Mouse (Mus musculus) olfactory bulb, adult 2 months (tissue): Measurements from ENCODE around the gene Rreb1.

Experiments
- CTCF ChIP-seq: fragments of 200-500 bp; IDR thresholded peaks from 2 replicates; pipeline ENCODE4 v1.5.1; 2012; ENCODE audit warnings: low read depth, mild to moderate bottlenecking, low read length, moderate library complexity; ENCODE audit not compliant: insufficient read depth
- POLR2A ChIP-seq: fragments of 200-500 bp; IDR thresholded peaks from 2 replicates; pipeline ENCODE4 v1.6.1; 2012; ENCODE audit warnings: mild to moderate bottlenecking, low read depth, low read length, moderate library complexity; ENCODE audit not compliant: insufficient read depth

- TF ChIP-seq CTCF: no peak
- no peak for TF ChIP-seq POLR2A
Measured at GRCm38 (mm10) chr13:37904436-37904835, 126.2 kb downstream of the Rreb1 start.
